Mouse (Mus musculus): ENCODE measurements at regions not wholly inside any gene's neighbourhood (a gene's known extent, or its start where the extent isn't known, plus 50 kb on each side); places are given as distances from the start of the nearest gene placed in this dataset.
"Not testable (repeated sequence)": the region's sequence is repeated elsewhere in the genome, so short reads cannot be mapped to it uniquely, and the experiment has no call there.

- peak; percentile 92 for ATAC-seq (replicated peaks; ENCODE audit: poor library complexity, severe bottlenecking)
These were observed 495.2 kb upstream of the Olfr1507 start for GRCm38 (mm10) chr14:52990569-52991327.

GRCm38 (mm10) chr14:52989940-52990339, 494.4 kb upstream of the Olfr1507 start:
- ATAC-seq (replicated peaks; ENCODE audit: poor library complexity, severe bottlenecking): peak; percentile 68

GRCm38 (mm10) chr14:52988563-52988962, 493.0 kb upstream of the Olfr1507 start:
- not testable (repeated sequence) for ATAC-seq (replicated peaks; ENCODE audit: poor library complexity, severe bottlenecking)

GRCm38 (mm10) chr14:52972207-52973003, 476.9 kb upstream of the Olfr1507 start:
- peak; percentile 72 for ATAC-seq (replicated peaks; ENCODE audit: poor library complexity, severe bottlenecking)

GRCm38 (mm10) chr14:52962110-52962509, 466.6 kb upstream of the Olfr1507 start:
- peak; percentile 42; the same call in 1 of the 2 replicates for ATAC-seq (replicated peaks; ENCODE audit: poor library complexity, severe bottlenecking)

- ATAC-seq (replicated peaks; ENCODE audit: poor library complexity, severe bottlenecking): not testable (repeated sequence)
These were observed 461.0 kb upstream of the Olfr1507 start for GRCm38 (mm10) chr14:52956515-52956914.

GRCm38 (mm10) chr14:52944925-52945324, 449.4 kb upstream of the Olfr1507 start:
- peak; percentile 73 for ATAC-seq (replicated peaks; ENCODE audit: poor library complexity, severe bottlenecking)

GRCm38 (mm10) chr14:52942438-52942837, 446.9 kb upstream of the Olfr1507 start:
- ATAC-seq (replicated peaks; ENCODE audit: poor library complexity, severe bottlenecking): peak; percentile 40

- not testable (repeated sequence) for ATAC-seq (replicated peaks; ENCODE audit: poor library complexity, severe bottlenecking)
These were observed 446.2 kb upstream of the Olfr1507 start for GRCm38 (mm10) chr14:52941747-52942146.

- peak; percentile 71 for ATAC-seq (replicated peaks; ENCODE audit: poor library complexity, severe bottlenecking)
These were observed 424.6 kb upstream of the Olfr1507 start for GRCm38 (mm10) chr14:52920138-52920537.

GRCm38 (mm10) chr14:52913814-52914213, 418.3 kb upstream of the Olfr1507 start:
- not testable (repeated sequence) for ATAC-seq (replicated peaks; ENCODE audit: poor library complexity, severe bottlenecking)

- peak; percentile 79 for ATAC-seq (replicated peaks; ENCODE audit: poor library complexity, severe bottlenecking)
These were observed 404.1 kb upstream of the Olfr1507 start for GRCm38 (mm10) chr14:52899629-52900028.

- ATAC-seq (replicated peaks; ENCODE audit: poor library complexity, severe bottlenecking): peak; percentile 75
These were observed 402.8 kb upstream of the Olfr1507 start for GRCm38 (mm10) chr14:52898310-52898709.

GRCm38 (mm10) chr14:52879978-52880377, 384.4 kb upstream of the Olfr1507 start:
- ATAC-seq (replicated peaks; ENCODE audit: poor library complexity, severe bottlenecking): peak; percentile 56; the same call in 1 of the 2 replicates

- ATAC-seq (replicated peaks; ENCODE audit: poor library complexity, severe bottlenecking): not testable (repeated sequence)
These were observed 368.3 kb upstream of the Olfr1507 start for GRCm38 (mm10) chr14:52863841-52864240.

GRCm38 (mm10) chr14:52863107-52863506, 367.6 kb upstream of the Olfr1507 start:
- peak; percentile 22; the same call in 1 of the 2 replicates for ATAC-seq (replicated peaks; ENCODE audit: poor library complexity, severe bottlenecking)

GRCm38 (mm10) chr14:52862491-52862890, 366.9 kb upstream of the Olfr1507 start:
- ATAC-seq (replicated peaks; ENCODE audit: poor library complexity, severe bottlenecking): peak; percentile 76

GRCm38 (mm10) chr14:52855339-52855738, 359.8 kb upstream of the Olfr1507 start:
- not testable (repeated sequence) for ATAC-seq (replicated peaks; ENCODE audit: poor library complexity, severe bottlenecking)

- not testable (repeated sequence) for ATAC-seq (replicated peaks; ENCODE audit: poor library complexity, severe bottlenecking)
These were observed 358.0 kb upstream of the Olfr1507 start for GRCm38 (mm10) chr14:52853598-52853997.

- peak; percentile 91 for ATAC-seq (replicated peaks; ENCODE audit: poor library complexity, severe bottlenecking)
These were observed 352.4 kb upstream of the Olfr1507 start for GRCm38 (mm10) chr14:52847970-52848369.

- ATAC-seq (replicated peaks; ENCODE audit: poor library complexity, severe bottlenecking): peak; percentile 47; the same call in 1 of the 2 replicates
These were observed 328.5 kb upstream of the Olfr1507 start for GRCm38 (mm10) chr14:52824005-52824404.

All from granulocyte monocyte progenitor cell, adult 5-6 weeks (primary cell).